Mouse (Mus musculus) gastrocnemius, postnatal 36 days (tissue): ENCODE results near the gene Gnpnat1. TPM values are rescaled to one million over a fixed set of nuclear protein-coding genes. Genes with fewer than 3 reads are reported as not detected.
"Not testable (repeated sequence)": the region's sequence is repeated elsewhere in the genome, so short reads cannot be mapped to it uniquely, and the experiment has no call there.

ENCODE experiments used
- DNase-seq, 2 experiments: peaks; one replicate each; pipeline ENCODE4 v3.0.0; 2022
- intact Hi-C: fragments of 180-260 bp; cut with DNase I; formaldehyde crosslinking; loops from one replicate; pipeline ENCODE4 v1.15.1; 2025
- long read RNA-seq, 2 experiments: library from polyadenylated mRNA; stranded (forward); transcript quantifications; one replicate each; pipeline ENCODE4 v2.0.0; 2021
- total RNA-seq, 2 experiments: library from RNA; stranded (reverse); gene quantifications; 2 replicates each; pipeline ENCODE4 v1.2.3; 2021

Gene Gnpnat1
- total RNA-seq: 10 to 100 TPM in 1 of 2 experiments, 1 to 10 TPM in 1; 8.1 to 11.0 TPM
- long read RNA-seq, experiment 1, transcript Gnpnat1-201 (6 exons, 2,788 nt): major isoform, 11 of 16 reads
- long read RNA-seq, experiment 1, partial matches to known transcripts: 0 of 16 reads
- long read RNA-seq, experiment 1, other reads (novel, unspliced or antisense): 4 of 16 reads
- long read RNA-seq, experiment 2, transcript Gnpnat1-201 (6 exons, 2,788 nt): major isoform, 14 of 19 reads
- long read RNA-seq, experiment 2, partial matches to known transcripts: 0 of 19 reads
- long read RNA-seq, experiment 2, other reads (novel, unspliced or antisense): 5 of 19 reads

- intact Hi-C loops, DNase-seq: not testable (repeated sequence)
Observed at GRCm38 (mm10) chr14:45404813-45405212, at the start of gene Gnpnat1. Gene Gnpnat1, minus strand, starts transcription at chr14:45404913.

GRCm38 (mm10) chr14:45453538-45454233 is 49.0 kb upstream of the Gnpnat1 start:
- intact Hi-C loops: no loop called here
- no peak for DNase-seq

DNA sequence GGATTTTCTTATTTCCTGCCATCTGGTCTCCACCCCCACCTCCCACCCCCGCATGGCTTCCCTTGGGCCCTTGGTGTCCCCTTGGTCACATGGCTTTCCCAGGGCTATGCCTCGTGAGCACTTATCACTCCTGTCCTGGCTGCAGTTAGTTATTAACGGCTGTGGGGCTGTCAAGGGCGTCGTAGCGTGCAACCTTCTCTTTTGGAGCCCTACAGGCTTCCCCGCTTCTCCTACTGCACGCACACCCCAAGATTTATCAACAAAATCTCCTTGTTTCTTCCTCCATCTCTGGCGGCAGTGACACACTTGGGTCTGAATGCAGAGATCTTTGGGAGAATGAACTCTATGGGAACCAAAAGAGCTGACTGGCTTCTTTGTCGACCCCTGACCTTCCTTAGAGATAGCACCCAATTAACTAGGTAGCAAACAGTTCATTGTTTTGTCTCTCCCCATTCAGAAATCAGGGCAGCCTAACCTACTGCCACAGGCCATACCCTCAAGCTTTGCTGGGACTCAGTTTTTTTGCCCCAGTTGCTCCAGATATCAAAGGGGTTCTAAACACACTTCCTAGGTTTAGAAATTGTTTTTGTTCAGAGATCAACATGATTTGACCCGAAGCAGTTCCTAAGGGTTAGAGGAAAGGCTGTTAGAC is 48.3 kb upstream of the Gnpnat1 start:
- no peak for DNase-seq
- intact Hi-C loops: no loop called here

GRCm38 (mm10) chr14:45452148-45452547 is 47.4 kb upstream of the Gnpnat1 start:
- intact Hi-C loops: no loop called here
- no peak for DNase-seq

DNA sequence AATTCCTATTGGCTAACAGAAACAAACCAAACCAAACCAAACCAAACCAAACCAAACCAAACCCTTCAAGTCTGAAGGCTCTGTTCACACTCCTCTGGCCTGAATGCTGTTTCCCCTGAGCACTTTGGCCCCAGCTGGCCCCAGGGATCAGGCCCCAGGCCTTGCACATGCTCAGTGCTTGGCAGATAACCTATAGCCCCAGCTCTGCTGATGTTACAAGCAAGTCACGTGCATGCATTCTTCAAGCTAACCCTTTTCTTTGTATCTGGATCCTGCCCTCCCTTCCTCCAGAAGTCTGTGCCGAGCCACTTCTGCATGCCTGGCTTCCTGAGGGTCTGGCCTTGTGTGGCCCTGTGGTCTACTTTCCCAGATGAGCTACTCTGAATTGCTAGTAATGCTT is 46.4 kb upstream of the Gnpnat1 start:
- intact Hi-C loops: no loop called here
- DNase-seq: no peak

- DNase-seq: no peak
- intact Hi-C loops: no loop called here
Observed at GRCm38 (mm10) chr14:45446777-45447176, 42.1 kb upstream of the Gnpnat1 start.

GRCm38 (mm10) chr14:45445445-45445844 is 40.7 kb upstream of the Gnpnat1 start:
- peak in 1 of 2 experiments; percentile 24 for DNase-seq
- intact Hi-C loops: no loop called here

- DNase-seq: no peak
- intact Hi-C loops: no loop called here
Observed at GRCm38 (mm10) chr14:45444870-45445269, 40.2 kb upstream of the Gnpnat1 start.

DNA sequence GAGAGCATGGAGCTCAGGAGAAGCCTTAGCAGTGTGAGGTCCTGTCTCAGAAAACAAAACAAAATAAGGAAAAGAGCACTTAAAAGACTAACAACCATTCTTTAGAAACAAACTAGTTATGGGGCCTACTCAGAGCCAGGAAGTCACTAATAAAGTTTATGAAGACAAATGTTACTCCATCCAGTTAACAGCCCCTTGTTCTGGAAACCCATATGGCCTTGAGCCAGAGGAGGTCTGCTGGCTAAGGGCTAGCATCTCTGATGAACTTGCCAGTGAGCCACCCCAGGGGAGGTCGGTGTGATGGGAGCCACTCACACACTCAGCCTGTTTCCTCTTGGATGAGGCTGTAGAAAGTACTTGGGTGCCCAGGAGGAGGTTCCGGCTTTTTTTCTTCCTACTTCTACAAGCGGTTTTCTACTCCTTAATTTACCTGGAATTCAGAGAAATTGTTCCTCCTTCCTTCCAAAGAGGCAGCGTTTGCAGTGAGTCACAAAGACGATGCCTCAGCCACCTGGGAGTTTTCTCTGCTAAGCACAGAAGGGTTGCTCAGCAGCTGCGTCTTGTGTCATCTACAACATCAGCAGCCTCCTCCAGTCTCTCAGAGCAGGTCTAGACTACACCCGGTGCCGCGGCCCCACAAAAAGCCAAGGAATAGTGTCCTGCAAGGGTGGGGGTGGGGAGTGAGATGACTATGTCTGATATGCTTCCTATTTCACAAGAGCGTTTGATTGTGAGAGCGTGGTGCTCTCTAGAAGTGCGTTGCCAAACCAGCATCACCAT is 38.3 kb upstream of the Gnpnat1 start:
- no peak for DNase-seq
- intact Hi-C loops: no loop called here

DNA sequence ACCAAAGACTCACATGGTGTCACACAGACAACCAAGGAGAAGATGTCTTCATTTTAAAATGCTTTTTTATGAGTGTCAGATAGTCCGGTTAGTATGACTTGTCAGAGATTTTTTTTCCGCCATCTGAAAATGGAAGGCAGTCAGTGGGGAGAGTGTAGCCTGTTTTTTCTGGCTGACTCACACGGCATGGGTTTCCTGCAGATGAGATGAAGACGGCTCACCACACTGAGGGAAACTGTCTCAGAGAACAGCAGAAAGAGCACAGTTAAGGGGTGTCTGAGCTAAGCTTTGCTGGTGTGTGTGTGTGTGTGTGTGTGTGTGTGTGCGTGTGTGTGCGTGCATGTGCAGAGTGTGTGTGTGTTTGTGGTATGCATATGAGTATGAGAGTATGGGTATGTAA is 36.6 kb upstream of the Gnpnat1 start:
- DNase-seq: no peak
- intact Hi-C loops: no loop called here

GRCm38 (mm10) chr14:45439387-45439786 is 34.7 kb upstream of the Gnpnat1 start:
- no peak for DNase-seq
- intact Hi-C loops: no loop called here

GRCm38 (mm10) chr14:45438931-45439275 is 34.2 kb upstream of the Gnpnat1 start:
- intact Hi-C loops: no loop called here
- DNase-seq: no peak

GRCm38 (mm10) chr14:45438250-45438930 is 33.7 kb upstream of the Gnpnat1 start:
- intact Hi-C loops: no loop called here
- DNase-seq: no peak

GRCm38 (mm10) chr14:45434220-45434619 is 29.5 kb upstream of the Gnpnat1 start:
- intact Hi-C loops: no loop called here
- DNase-seq: no peak

DNA sequence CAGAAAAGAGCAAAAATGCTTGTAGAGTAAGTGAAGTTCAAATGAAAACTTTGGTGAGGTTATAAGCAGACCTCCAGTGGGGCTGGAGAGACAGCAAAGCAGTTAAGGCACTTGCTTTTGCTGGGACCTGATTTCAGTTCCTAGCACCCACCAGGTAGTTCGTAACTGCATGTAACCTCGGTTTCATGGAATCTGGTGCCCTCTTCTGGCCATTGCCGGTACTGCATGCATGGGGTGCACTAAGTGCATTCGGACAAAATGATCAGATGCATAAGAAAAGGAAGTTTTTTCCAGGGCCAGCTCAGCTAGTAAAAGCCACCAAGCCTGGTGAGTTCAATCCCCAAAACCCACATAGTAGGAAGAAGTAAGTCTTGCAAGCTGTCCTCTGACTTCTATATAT is 27.3 kb upstream of the Gnpnat1 start:
- DNase-seq: no peak
- intact Hi-C loops: no loop called here

GRCm38 (mm10) chr14:45430066-45430842 is 25.5 kb upstream of the Gnpnat1 start:
- intact Hi-C loops: no loop called here
- DNase-seq: no peak

DNA sequence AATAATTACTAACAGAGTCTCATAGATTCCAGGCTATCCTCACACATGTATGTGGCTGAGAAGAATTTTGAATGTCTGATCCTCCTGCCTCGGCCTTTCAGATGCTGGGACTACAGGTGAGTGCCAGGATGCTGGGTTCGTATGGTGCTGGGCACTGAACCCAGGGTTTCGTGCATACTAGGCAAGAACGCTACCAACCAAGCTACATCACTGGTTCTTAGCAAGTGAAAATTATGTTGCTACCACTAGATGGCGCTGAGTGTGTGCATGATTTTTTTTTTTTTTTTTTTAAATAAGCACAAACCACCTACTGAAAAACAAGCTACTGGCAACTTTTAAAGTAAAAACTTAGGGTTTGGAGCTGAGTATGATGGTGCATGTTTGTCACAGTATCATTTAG is 18.5 kb upstream of the Gnpnat1 start:
- intact Hi-C loops: loop anchor here (2.0 to 5.0 kb wide), 3 partner anchors 179 to 352 kb away; no protein-coding TSS in a partner anchor
- no peak for DNase-seq

DNA sequence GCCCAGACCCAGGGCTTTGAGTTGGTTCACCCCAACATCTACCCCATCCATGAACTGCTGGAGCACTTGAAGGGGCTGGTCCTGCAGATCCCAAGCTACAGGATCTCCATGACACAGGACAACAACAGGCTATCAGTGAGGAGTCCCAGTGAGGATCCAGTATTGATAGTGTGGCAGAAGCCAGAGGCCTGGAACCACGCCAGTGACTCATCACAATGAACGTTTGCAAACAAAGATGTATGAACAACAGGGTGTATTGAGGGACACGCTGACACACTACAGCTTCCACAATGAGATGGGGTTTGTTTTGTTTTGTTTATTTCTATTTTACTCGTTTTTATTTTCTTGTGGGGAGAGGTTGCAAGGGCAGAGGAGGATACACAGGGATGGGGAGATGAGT is 17.7 kb upstream of the Gnpnat1 start:
- intact Hi-C loops: loop anchor here (2.0 to 5.0 kb wide), 3 partner anchors 180 to 352 kb away; no protein-coding TSS in a partner anchor

GRCm38 (mm10) chr14:45419323-45419722 is 14.6 kb upstream of the Gnpnat1 start:
- intact Hi-C loops: no loop called here
- no peak for DNase-seq

More for the DNA sequence above, 17.7 kb upstream of the Gnpnat1 start:
- DNase-seq: no peak
